Mouse (Mus musculus) spleen, adult 12 weeks (tissue): ENCODE measurements at regions not wholly inside any gene's neighbourhood (a gene's known extent, or its start where the extent isn't known, plus 50 kb on each side); places are given as distances from the start of the nearest gene placed in this dataset.

Experiments
- DNase-seq: peaks from one replicate; pipeline ENCODE4 v3.0.0; 2022; ENCODE audit warnings: low spot score

- no peak for DNase-seq
Observed at GRCm38 (mm10) chr8:115825899-115826502, 118.4 kb upstream of the Maf start.

DNA sequence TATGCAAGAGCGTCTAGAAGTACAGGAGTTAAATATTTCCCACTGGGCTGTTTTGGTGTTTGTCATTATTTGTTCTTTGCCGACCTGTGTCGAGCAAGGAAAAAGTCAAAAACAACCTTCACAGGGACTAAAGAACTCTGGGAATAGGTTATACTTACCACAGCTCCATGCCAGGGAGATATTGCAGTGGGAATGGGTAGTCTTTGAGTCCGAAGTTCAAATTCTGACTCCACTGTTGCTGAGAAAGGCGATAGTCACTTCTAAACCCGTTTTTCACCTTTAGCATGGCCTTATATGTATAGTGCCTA is 116.8 kb upstream of the Maf start:
- DNase-seq: no peak

DNA sequence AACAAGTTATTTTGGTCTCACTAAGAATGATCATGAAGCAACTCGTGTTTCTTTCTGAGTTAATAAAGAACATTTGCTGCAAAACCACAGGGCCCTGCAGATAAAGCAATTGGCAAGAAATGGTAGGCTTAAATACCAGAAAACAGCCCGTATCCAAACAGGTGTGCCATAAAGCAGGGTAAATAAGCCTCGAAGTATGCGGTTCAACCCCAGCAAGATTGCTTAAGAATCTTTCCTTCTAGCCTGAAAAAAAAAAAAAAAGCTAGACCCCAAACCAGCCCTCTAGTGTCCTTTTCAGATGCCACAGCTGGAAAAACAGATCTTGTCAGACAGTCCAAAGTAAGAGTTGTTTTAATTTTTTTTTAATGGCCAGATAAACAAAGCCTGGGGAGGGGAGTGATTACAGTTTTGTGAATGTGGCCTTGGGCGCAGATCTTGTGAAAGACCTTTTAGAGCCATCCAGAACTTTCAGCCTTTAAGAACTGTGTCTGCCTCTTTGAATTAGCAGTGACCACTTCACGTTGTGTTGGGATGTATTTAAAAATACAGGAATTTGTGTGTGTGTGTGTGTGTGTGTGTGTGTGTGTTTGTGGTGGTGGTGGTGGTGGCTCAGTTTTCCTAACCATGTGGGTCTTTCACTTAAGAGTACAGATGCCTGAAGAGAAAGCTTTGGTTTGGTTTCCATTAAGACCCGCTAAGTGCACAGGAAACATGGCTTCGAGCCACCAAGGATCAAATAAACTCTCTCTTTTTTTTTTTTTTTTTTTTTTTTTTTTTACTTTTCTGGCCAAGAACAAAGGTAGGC is 116.3 kb upstream of the Maf start:
- DNase-seq: no peak

- DNase-seq: no peak
Observed at GRCm38 (mm10) chr8:115813426-115813825, 105.8 kb upstream of the Maf start.

GRCm38 (mm10) chr8:115806579-115806978 is 99.0 kb upstream of the Maf start:
- DNase-seq: no peak

- DNase-seq: no peak
Observed at GRCm38 (mm10) chr8:115806139-115806538, 98.5 kb upstream of the Maf start.

GRCm38 (mm10) chr8:115793587-115793986 is 86.0 kb upstream of the Maf start:
- DNase-seq: no peak

DNA sequence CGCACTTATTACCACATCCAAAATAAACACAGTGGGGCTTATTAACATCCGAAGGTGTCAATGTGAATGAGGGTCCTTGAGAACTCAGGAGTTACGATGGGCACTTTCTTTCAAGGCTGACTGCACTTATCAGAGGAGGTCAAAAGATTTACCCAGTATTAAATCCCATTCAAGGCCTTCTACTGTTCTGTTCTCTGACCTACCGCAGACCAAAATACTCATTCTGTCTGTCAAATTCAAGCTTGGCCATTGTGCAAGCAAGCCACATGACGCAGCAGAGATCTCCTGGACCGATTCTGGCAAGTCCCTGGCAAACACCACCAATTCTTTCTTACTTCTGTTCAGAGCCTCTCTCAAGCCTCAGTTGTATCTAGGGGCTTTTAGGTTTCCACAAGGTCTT is 80.8 kb upstream of the Maf start:
- no peak for DNase-seq

DNA sequence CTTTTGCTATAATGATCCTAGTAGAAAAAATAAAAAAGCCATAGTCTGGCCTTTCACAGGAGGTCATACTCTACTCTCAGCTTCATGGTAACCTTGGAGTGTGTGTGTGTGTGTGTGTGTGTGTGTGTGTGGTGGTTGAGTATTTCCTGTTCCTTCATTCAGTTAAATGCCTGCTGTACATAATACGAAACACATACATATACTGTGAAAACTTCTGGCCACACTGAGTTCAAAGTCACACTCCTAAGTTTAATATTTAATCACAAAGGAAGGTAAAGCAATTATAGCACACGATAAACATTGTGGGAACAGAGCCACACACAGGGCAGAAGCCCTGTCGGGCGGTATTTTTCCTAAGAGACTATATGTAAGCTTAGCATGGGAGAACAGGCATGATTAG is 78.6 kb upstream of the Maf start:
- no peak for DNase-seq

DNA sequence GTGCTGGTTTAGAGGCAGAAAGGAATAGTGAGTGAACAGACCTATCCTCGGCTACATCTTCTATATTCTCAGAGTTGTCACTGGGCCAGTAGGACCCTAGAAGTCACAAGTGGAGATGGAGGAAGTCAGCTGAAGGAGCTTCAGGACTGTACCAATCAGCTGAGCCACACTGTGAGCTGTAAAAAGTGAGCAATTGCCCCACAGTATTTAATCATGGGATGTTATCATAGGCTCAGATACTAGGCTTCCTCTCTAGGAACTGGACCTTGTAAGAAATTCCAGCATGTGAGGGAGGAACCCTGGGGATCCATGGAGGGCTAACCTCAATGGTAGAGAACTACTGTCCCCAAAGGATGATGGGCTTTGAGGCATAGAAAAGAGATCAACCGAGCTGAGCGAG is 78.2 kb upstream of the Maf start:
- no peak for DNase-seq

GRCm38 (mm10) chr8:115783364-115783763 is 75.8 kb upstream of the Maf start:
- no peak for DNase-seq

DNA sequence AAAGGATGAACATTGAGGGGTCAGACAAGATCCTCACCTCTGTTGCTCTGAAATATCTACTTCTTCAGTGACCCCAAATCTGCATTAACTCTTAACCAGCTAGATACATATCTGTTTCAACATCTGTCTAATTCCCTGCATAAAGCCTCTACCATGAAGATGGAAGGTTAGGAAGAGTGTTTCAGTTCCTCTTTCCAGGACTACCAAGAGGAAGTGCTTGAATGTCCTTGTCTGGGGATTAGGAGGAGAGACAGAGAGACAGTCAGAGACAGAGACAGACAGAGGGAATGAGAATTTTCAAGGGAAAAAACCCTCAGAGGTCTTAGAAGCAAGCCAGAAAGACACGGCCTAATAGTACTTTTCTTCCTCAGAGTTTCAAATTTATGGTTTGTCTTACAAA is 70.8 kb upstream of the Maf start:
- DNase-seq: no peak

GRCm38 (mm10) chr8:115771060-115771459 is 63.5 kb upstream of the Maf start:
- DNase-seq: no peak

GRCm38 (mm10) chr8:115768631-115769030 is 61.0 kb upstream of the Maf start:
- no peak for DNase-seq

DNA sequence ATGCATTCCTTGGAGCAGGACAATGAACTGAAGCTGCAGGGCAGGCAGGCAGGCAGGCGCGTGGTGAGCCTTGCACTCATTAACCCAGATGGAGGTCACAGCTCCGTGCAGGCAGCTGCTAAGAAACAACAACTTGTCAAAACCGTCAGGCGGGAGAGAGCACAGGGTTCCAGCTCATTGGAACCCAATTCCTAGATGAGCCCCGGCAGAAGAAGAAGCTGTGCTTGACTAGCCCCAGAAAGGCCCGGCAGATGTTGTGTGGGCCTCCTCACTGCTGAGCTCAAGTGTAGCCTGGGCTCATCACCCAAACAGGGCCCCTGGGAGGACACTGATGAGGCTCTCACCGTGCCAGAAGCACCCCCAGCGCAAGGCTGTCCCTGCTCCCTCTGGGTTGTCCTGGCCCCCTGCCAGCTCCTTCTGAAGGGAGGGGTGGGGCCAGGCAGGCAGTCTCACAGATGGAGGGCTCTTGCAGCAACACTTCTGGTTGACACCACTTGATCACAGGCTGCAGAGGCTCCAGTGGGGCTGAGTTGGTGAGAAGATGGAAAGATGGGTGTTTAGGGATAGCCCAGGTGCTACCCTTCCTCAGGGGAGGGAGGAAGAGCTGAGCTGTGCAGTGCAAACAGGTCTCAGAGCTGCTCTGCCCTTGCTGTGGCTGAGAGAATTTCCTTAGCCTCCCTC is 58.8 kb upstream of the Maf start:
- DNase-seq: no peak

GRCm38 (mm10) chr8:115764551-115764950 is 57.0 kb upstream of the Maf start:
- DNase-seq: no peak

GRCm38 (mm10) chr8:115758011-115758410 is 50.4 kb upstream of the Maf start:
- DNase-seq: no peak
